Mouse (Mus musculus) left cerebral cortex, adult 11 months (tissue): ENCODE data around the gene Steap1.

ENCODE experiments used
- DNase-seq: peaks from one replicate; pipeline ENCODE4 v3.0.0; 2022; ENCODE audit warnings: low spot score

Steap1 gene

GRCm38 (mm10) chr5:5748866-5749682, at the start of gene Steap1:
TSS of gene Steap1 (minus strand) at chr5:5749326.
- DNase-seq, result peak; percentile 44

GRCm38 (mm10) chr5:5787106-5787505, 38.0 kb upstream of the Steap1 start:
- DNase-seq, result no peak

- DNase-seq, result no peak
Observed at GRCm38 (mm10) chr5:5756392-5757019, 7.4 kb upstream of the Steap1 start.

GRCm38 (mm10) chr5:5755039-5755438, 5.9 kb upstream of the Steap1 start:
- DNase-seq, result peak; percentile 17

- peak; percentile 37 for DNase-seq
Observed at GRCm38 (mm10) chr5:5749772-5750222, 671 bp upstream of the Steap1 start.

- DNase-seq, result no peak
Observed at GRCm38 (mm10) chr5:5734445-5734844, 14.7 kb downstream of the Steap1 start.

- no peak for DNase-seq
Observed at GRCm38 (mm10) chr5:5732858-5733257, 16.3 kb downstream of the Steap1 start.

- DNase-seq, result no peak
Observed at GRCm38 (mm10) chr5:5732208-5732607, 16.9 kb downstream of the Steap1 start.

GRCm38 (mm10) chr5:5729904-5730303, 19.2 kb downstream of the Steap1 start:
- no peak for DNase-seq

GRCm38 (mm10) chr5:5722217-5722616, 26.9 kb downstream of the Steap1 start:
- DNase-seq, result no peak

- no peak for DNase-seq
Observed at GRCm38 (mm10) chr5:5711032-5711431, 38.1 kb downstream of the Steap1 start.

GRCm38 (mm10) chr5:5707341-5708278, 41.5 kb downstream of the Steap1 start:
- DNase-seq, result no peak

- DNase-seq, result no peak
Observed at GRCm38 (mm10) chr5:5705019-5705418, 44.1 kb downstream of the Steap1 start.

GRCm38 (mm10) chr5:5700386-5700785, 48.7 kb downstream of the Steap1 start:
- no peak for DNase-seq

- DNase-seq, result no peak
Observed at GRCm38 (mm10) chr5:5698830-5699229, 50.3 kb downstream of the Steap1 start.

- DNase-seq, result no peak
Observed at GRCm38 (mm10) chr5:5695401-5695942, 53.7 kb downstream of the Steap1 start.

- DNase-seq, result no peak
Observed at GRCm38 (mm10) chr5:5693956-5694653, 55.0 kb downstream of the Steap1 start, which contains the start of gene Steap2. TSS of gene Steap2 (minus strand) at chr5:5694578.

GRCm38 (mm10) chr5:5693541-5693955, 55.6 kb downstream of the Steap1 start:
- DNase-seq, result no peak

GRCm38 (mm10) chr5:5692167-5692738, 56.9 kb downstream of the Steap1 start:
- no peak for DNase-seq

GRCm38 (mm10) chr5:5688945-5689540, 60.1 kb downstream of the Steap1 start:
- no peak for DNase-seq
